Mouse (Mus musculus) G1E (cell line): ENCODE results near the gene Plod1. TPM values are rescaled to one million over a fixed set of nuclear protein-coding genes. Genes with fewer than 3 reads are reported as not detected.

Source experiments
- ATAC-seq: 2 replicates; pipeline ENCODE4 v1.8.0; 2016; ENCODE audit warnings: mild to moderate bottlenecking; ENCODE audit not compliant: insufficient number of reproducible peaks, poor library complexity, low FRiP score, severe bottlenecking; ENCODE audit errors: extremely low read depth
- DNase-seq: peaks from one replicate; pipeline ENCODE4 v3.0.0; 2012; ENCODE audit warnings: low spot score
- H3K27me3 ChIP-seq: 2 replicates; pipeline ENCODE4 v1.6.1; 2012; ENCODE audit warnings: mild to moderate bottlenecking, low read length, inconsistent platforms; ENCODE audit not compliant: insufficient read depth
- H3K36me3 ChIP-seq: replicated peaks from 2 replicates; pipeline ENCODE3; 2012; ENCODE audit warnings: mild to moderate bottlenecking, inconsistent platforms
- H3K4me1 ChIP-seq: 2 replicates; pipeline ENCODE4 v1.6.1; 2012; ENCODE audit warnings: low read depth, low read length, inconsistent platforms, mixed read lengths; ENCODE audit not compliant: insufficient read depth
- H3K4me3 ChIP-seq: 2 replicates; pipeline ENCODE4 v1.5.1; 2012; ENCODE audit warnings: low read depth, mild to moderate bottlenecking, inconsistent platforms, low read length, moderate library complexity, mixed read lengths
- H3K9me3 ChIP-seq: replicated peaks from 2 replicates; pipeline ENCODE4 v1.6.1; 2012; ENCODE audit warnings: inconsistent platforms
- CTCF ChIP-seq: IDR thresholded peaks from 2 replicates; pipeline ENCODE4 v1.5.1; 2012; ENCODE audit warnings: low read depth, low read length, inconsistent platforms, mixed read lengths
- GATA1 ChIP-seq: IDR thresholded peaks from 2 replicates; pipeline ENCODE4 v1.6.1; 2012; ENCODE audit warnings: borderline replicate concordance, low read length, inconsistent platforms, mixed read lengths
- GATA2 ChIP-seq: IDR thresholded peaks from 2 replicates; pipeline ENCODE4 v1.6.1; 2012; ENCODE audit warnings: low read depth, low read length, inconsistent platforms, borderline replicate concordance
- polyA plus RNA-seq: library from polyadenylated mRNA; stranded (reverse); fragments of >175 nt; gene quantifications from 2 replicates; pipeline ENCODE4 v1.2.3, GENCODE M21; 2012
- total RNA-seq, 2 experiments: library from RNA; stranded (forward) in 1 of 2; stranded (reverse) in 1 of 2; fragments of 200-1000 nt in 1 of 2; fragments of >200 nt in 1 of 2; fragmentation: Nextera tagmentation in 1 of 2; gene quantifications; 2 replicates each; pipeline ENCODE4 v1.2.3; 2014 to 2017

Plod1 gene
- total and polyA plus RNA-seq, 3 experiments = 0.90 to 4.6 (median 2.3) TPM

DNA sequence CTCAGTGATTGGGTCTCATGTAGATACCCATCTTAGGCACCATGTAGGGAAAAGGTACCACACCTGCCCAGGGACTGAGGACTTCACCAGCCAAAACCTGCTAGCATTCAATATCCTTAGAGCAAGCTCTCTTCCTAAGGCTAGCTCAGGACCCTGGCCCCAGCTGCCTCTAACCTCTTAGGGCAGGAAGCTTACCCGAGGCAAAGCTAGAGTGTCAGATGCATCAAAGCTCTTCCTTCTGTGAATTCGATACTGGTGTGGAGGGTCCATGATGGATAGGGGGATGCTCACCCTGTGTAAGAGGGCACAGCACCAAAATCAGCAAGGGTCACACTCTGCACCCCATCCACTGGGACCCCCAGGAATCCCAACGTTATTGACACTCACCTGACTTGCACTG, 74.5 kb downstream of the Plod1 start:
- H3K9me3 ChIP-seq = no peaks in the 10 kb centered on the region
- H3K36me3 ChIP-seq = no peaks in the 10 kb centered on the region
- H3K4me1 ChIP-seq = 0 out of 2 replicates have a peak, but pooled peaks cover 3% of the 10 kb centered on the region
- H3K4me3 ChIP-seq = no peak overlapping the region
- DNase-seq = no peak
- TF ChIP-seq GATA2 (no peak), GATA1 (no peak), CTCF (no peak)
- no peak for ATAC-seq
- H3K27me3 ChIP-seq = peaks cover 3% of the 10 kb centered on the region; the same call in 1 of the 2 replicates

Other genes with a start within 250 kb of the Plod1 start
- 12.5 and 13.9 TPM in 2 replicates for gene Zfp534, start 234.2 kb downstream of the Plod1 start, total RNA-seq (2014; fragmentation: Nextera tagmentation)
- gene Zfp534, start 234.2 kb downstream of the Plod1 start, total RNA-seq (2017) = 1.9 and 2.0 TPM in 2 replicates
- gene Zfp534, start 234.2 kb downstream of the Plod1 start, polyA plus RNA-seq = 0.02 and 0.07 TPM in 2 replicates
- gene Zfp984, start 127.0 kb downstream of the Plod1 start, total RNA-seq (2014; fragmentation: Nextera tagmentation) = 121 and 143 TPM in 2 replicates
- gene Zfp984, start 127.0 kb downstream of the Plod1 start, total RNA-seq (2017) = 27.0 and 36.5 TPM in 2 replicates
- gene Zfp984, start 127.0 kb downstream of the Plod1 start, polyA plus RNA-seq = 1.8 and 2.5 TPM in 2 replicates
- 12.4 and 15.2 TPM in 2 replicates for gene Zfp933, start 88.4 kb downstream of the Plod1 start, total RNA-seq (2014; fragmentation: Nextera tagmentation)
- gene Zfp933, start 88.4 kb downstream of the Plod1 start, total RNA-seq (2017) = 9.3 and 10.9 TPM in 2 replicates
- 0.11 and 0.15 TPM in 2 replicates for gene Zfp933, start 88.4 kb downstream of the Plod1 start, polyA plus RNA-seq
- not detected in 2 replicates for gene Miip, start 68.0 kb downstream of the Plod1 start, total RNA-seq (2014; fragmentation: Nextera tagmentation)
- gene Miip, start 68.0 kb downstream of the Plod1 start, total RNA-seq (2017) = 0.05 TPM in 1 of 2 replicates, not detected in the other
- gene Miip, start 68.0 kb downstream of the Plod1 start, polyA plus RNA-seq = 0.06 TPM in 1 of 2 replicates, not detected in the other
- gene Fv1, start 67.8 kb downstream of the Plod1 start, total RNA-seq (2014; fragmentation: Nextera tagmentation) = not detected in 2 replicates
- gene Fv1, start 67.8 kb downstream of the Plod1 start, total RNA-seq (2017) = not detected in 2 replicates
- gene Fv1, start 67.8 kb downstream of the Plod1 start, polyA plus RNA-seq = not detected in 2 replicates
- gene Mfn2, start 32.1 kb downstream of the Plod1 start, total RNA-seq (2014; fragmentation: Nextera tagmentation) = 18.6 and 21.0 TPM in 2 replicates
- gene Mfn2, start 32.1 kb downstream of the Plod1 start, total RNA-seq (2017) = 14.8 and 18.3 TPM in 2 replicates
- 14.6 and 18.9 TPM in 2 replicates for gene Mfn2, start 32.1 kb downstream of the Plod1 start, polyA plus RNA-seq
- 27.5 and 33.5 TPM in 2 replicates for gene 2510039O18Rik, start 4.1 kb upstream of the Plod1 start, total RNA-seq (2014; fragmentation: Nextera tagmentation)
- 31.5 and 37.2 TPM in 2 replicates for gene 2510039O18Rik, start 4.1 kb upstream of the Plod1 start, total RNA-seq (2017)
- gene 2510039O18Rik, start 4.1 kb upstream of the Plod1 start, polyA plus RNA-seq = 84.0 and 84.6 TPM in 2 replicates
- gene Nppb, start 49.0 kb upstream of the Plod1 start, total RNA-seq (2014; fragmentation: Nextera tagmentation) = not detected in 2 replicates
- gene Nppb, start 49.0 kb upstream of the Plod1 start, total RNA-seq (2017) = not detected in 2 replicates
- gene Nppb, start 49.0 kb upstream of the Plod1 start, polyA plus RNA-seq = not detected in 2 replicates
- gene Nppa, start 64.0 kb upstream of the Plod1 start, total RNA-seq (2014; fragmentation: Nextera tagmentation) = not detected in 2 replicates
- 0.17 TPM in 1 of 2 replicates, not detected in the other for gene Nppa, start 64.0 kb upstream of the Plod1 start, total RNA-seq (2017)
- not detected in 2 replicates for gene Nppa, start 64.0 kb upstream of the Plod1 start, polyA plus RNA-seq
- 20.1 and 21.0 TPM in 2 replicates for gene Clcn6, start 102.1 kb upstream of the Plod1 start, total RNA-seq (2014; fragmentation: Nextera tagmentation)
- gene Clcn6, start 102.1 kb upstream of the Plod1 start, total RNA-seq (2017) = 13.6 and 16.1 TPM in 2 replicates
- gene Clcn6, start 102.1 kb upstream of the Plod1 start, polyA plus RNA-seq = 5.2 and 6.2 TPM in 2 replicates
- gene Mthfr, start 102.3 kb upstream of the Plod1 start, total RNA-seq (2014; fragmentation: Nextera tagmentation) = 7.0 and 12.5 TPM in 2 replicates
- 7.3 and 9.4 TPM in 2 replicates for gene Mthfr, start 102.3 kb upstream of the Plod1 start, total RNA-seq (2017)
- 6.3 and 9.2 TPM in 2 replicates for gene Mthfr, start 102.3 kb upstream of the Plod1 start, polyA plus RNA-seq
- gene Agtrap, start 151.3 kb upstream of the Plod1 start, total RNA-seq (2014; fragmentation: Nextera tagmentation) = 7.7 and 10.8 TPM in 2 replicates
- gene Agtrap, start 151.3 kb upstream of the Plod1 start, total RNA-seq (2017) = 9.4 and 10.7 TPM in 2 replicates
- 4.5 and 6.4 TPM in 2 replicates for gene Agtrap, start 151.3 kb upstream of the Plod1 start, polyA plus RNA-seq
- gene Mad2l2, start 193.6 kb upstream of the Plod1 start, total RNA-seq (2014; fragmentation: Nextera tagmentation) = 25.1 and 40.0 TPM in 2 replicates
- gene Mad2l2, start 193.6 kb upstream of the Plod1 start, total RNA-seq (2017) = 9.4 and 14.9 TPM in 2 replicates
- gene Mad2l2, start 193.6 kb upstream of the Plod1 start, polyA plus RNA-seq = 23.8 and 24.6 TPM in 2 replicates
- gene Draxin, start 193.9 kb upstream of the Plod1 start, total RNA-seq (2014; fragmentation: Nextera tagmentation) = not detected in 2 replicates
- gene Draxin, start 193.9 kb upstream of the Plod1 start, total RNA-seq (2017) = under 0.01 and 0.16 TPM in 2 replicates
- gene Draxin, start 193.9 kb upstream of the Plod1 start, polyA plus RNA-seq = not detected in 2 replicates
- gene Fbxo6, start 215.4 kb upstream of the Plod1 start, total RNA-seq (2014; fragmentation: Nextera tagmentation) = 108 and 115 TPM in 2 replicates
- gene Fbxo6, start 215.4 kb upstream of the Plod1 start, total RNA-seq (2017) = 34.1 and 39.7 TPM in 2 replicates
- gene Fbxo6, start 215.4 kb upstream of the Plod1 start, polyA plus RNA-seq = 57.1 and 63.0 TPM in 2 replicates
- gene Fbxo44, start 223.7 kb upstream of the Plod1 start, total RNA-seq (2014; fragmentation: Nextera tagmentation) = 7.5 and 10.1 TPM in 2 replicates
- 5.0 and 6.6 TPM in 2 replicates for gene Fbxo44, start 223.7 kb upstream of the Plod1 start, total RNA-seq (2017)
- gene Fbxo44, start 223.7 kb upstream of the Plod1 start, polyA plus RNA-seq = 3.0 and 3.3 TPM in 2 replicates
- not detected in 2 replicates for gene Fbxo2, start 223.9 kb upstream of the Plod1 start, total RNA-seq (2014; fragmentation: Nextera tagmentation)
- gene Fbxo2, start 223.9 kb upstream of the Plod1 start, total RNA-seq (2017) = 0.49 and 0.64 TPM in 2 replicates
- gene Fbxo2, start 223.9 kb upstream of the Plod1 start, polyA plus RNA-seq = 0.12 and 0.44 TPM in 2 replicates